Mouse (Mus musculus) cerebellum, postnatal 14 days (tissue): ENCODE measurements around the gene Elof1.
A peak's percentile ranks its signal among the peaks of the same experiment; 100 is the strongest.

Source experiments
- DNase-seq, 2 experiments: peaks; one replicate each; pipeline ENCODE4 v3.0.0; 2021; ENCODE audit warnings: mixed read lengths in 2 of 2

The Elof1 gene

DNA sequence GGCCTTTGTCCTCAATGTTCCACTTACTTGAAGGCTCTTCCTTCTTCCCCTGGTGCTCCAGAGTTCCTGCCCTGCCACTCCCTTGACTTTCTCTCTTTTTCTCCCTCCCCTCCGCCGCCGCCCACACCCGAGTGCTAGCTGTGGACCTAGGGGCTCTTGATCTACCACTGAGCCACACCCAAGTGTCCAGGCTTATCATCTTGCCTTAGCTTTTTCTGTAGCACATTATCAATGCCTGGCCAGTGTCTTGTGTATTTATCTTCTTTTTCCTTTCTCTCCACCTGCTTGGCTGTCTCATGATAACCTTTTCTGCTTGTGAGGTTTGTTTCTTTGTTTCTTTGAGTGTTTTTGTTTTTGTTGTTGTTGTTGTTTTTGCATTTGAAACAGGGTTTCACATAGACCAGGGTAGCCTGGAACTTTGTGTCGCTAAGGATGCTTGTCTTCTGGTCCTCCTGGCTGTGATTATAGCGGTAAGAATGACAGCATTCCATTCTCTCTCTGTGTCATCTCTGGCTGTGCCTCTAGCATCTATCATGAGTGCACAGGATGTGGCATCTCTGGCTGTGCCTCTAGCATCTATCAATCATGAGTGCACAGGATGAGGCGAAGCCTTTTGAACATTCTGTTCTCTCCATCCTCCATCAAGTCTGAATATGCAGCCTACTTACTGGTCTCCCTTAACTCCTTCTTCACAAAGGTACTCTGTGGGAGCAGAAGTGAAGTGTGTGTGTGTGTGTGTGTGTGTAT, 18.8 kb upstream of the Elof1 start, which contains the start of gene Acp5:
Acp5 (minus strand) TSS at position 68 of the 747 bp plus-strand sequence.
- DNase-seq: no peak

DNA sequence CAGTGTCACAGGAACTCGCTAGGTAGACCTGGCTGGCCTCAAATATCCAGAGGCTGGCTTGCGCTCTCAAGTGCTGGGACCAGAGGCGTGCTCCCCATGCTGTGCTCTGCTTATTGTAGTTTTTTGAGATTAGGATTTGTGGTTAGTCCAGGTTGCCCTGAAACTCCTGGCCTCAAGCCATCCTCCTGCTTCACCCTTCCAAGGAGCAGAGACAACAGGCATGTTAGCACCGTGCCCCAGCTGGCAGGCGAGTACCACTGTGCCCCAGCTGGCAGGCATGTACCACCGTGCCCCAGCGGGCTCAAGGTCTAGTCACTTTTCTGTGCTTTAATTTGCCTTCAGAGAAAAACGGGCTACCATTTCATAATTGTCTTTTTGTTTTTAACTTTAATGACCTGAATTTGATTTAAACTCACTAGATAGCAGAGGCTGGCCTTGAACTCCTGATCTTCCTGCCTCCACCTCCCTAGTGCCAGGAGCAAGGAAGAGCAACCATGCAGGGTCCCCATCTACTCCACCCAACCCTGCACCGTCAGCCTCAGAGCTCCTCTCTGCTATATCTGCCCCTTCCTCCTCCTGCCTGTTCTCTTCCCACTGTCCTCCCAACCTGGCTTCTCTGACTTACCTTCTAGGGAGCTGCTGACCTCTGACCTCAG, 18.1 kb upstream of the Elof1 start:
- no peak for DNase-seq

DNA sequence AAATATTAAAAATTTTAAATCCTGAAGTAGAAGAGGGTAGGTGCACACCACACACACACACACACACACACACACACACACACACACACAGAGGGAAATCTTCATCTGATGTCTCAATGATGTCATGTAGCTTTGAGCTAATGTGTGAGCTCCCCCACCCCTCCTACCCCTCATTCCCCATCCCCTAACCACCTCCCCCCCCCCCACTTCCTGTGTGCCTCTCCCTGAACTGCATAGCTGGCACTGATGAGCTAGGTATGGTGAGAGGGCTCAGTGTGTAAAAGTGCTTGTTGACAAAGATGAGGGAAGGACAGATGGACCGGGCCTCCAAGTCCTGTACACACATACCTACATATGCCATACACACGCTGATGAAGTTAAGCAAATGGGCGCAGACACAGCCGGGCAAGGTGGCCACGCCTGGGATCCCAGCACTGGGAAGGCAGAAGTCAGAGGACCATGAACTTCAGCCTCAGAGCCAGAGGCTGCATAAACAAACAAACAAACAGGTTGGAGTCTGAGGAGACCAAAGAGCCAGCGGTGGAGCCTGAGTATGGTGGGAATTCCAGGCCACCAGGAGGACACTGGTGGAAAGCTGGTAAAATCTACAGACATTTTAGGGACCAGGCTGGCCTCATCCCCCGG, 17.4 kb upstream of the Elof1 start:
- DNase-seq: no peak

DNA sequence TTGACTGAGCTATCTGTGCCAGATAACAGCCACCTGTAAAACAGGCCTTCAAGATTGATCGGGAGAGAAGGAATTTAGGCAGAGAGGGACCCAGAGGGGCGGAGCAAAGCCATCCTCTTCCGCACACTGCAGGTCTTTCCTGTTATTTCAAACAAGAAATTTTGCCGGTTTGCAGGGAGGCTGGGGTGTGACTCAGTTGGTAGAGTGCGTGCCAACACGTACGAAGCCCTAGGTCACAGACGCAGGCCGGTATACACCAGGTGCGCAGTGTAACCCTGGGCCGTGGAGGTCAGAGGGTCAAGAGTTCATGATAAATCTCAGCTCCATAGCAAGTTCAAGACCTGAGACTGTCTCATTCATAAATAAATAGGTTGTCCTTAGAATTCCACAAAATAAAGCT, 15.2 kb upstream of the Elof1 start:
- no peak for DNase-seq

DNA sequence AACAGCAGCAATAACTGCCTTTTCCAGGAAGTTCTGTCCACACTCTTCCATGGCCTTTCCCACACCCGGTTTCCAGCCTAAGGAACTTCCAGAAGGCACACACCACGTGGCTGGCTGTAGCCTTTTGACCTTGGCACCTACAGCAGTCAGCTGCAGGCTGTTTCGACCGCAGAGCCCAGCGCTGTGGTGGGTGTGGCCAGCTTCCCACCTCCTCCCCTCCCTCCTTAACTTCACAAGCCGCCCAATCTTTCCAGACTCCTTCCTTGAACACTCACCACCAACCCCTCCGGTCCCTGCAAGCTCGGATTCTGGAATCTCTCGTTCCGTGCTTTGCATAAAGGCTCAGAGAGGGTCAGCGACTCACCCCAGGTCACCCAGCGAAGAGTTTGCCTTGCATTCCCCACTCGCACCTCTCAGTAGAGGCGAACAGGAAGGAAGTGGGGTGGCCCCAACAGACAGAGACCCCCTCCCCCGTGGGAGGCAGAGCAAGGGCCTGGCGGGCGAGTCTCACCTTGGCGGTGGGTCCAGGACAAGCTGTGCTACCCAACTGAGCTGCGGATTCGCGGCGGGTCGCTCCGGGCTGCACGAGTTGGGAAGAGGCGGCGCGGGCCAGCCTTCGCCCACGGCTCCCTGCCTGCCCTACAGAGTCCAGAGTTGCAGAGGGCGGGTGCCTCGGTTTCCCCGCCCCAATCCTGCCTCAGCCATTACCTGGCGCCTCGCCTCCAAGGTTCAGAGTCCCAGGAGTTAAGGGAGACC, 14.4 kb upstream of the Elof1 start:
- DNase-seq: no peak

DNA sequence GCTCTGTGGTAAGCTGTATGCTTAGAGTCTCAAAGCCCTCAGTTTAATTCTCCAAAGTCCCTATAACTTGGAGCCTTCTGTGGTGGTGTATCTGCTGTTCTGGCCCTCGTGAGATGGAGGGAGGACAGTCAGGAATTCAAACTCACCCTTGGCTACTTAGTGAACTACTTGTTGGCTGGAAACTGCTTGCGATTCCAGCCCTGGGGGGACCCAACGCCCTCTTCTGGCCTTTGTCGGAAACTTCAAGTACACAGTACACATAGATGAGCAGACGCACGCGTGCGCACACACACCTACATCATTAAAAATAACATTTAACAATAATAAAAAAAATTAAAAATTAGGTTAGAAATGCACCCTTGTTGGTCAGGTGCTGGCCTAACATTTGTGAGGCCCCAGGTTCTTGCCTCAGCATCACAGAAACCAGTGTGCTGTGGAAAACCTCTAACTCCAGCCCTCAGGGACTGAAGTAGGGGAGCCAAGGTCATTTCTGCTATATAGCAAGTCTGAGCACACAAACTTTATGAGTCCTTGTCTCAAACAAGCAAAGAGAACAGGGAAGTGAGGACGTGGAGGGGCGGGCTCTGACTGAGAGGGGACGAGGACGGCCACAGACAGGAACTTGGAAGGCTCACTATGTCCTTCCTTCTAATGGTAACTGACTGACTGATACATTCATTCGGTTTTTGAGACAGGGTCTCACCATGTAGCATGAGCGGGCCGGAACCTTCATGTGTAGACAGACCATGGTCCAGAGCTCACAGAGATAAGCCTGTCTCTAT, 8.5 kb upstream of the Elof1 start:
- DNase-seq: no peak

DNA sequence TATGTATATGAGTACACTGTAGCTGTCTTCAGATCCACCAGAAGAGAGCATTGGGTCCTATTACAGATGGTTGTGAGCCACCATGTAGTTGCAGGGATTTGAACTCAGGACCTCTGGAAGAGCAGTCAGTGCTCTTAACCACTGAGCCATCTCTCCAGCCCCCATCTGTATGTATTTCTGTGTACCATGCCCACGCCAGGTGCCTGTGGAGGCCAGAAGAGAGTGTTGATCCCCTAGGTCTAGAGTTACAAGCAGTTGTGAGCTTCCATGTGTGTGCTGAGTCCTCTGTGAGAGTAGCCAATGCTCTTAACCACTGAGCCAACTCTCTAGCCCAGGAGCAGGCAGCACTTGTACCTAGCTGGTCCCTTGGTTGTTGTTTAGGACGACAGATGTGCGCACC, 7.2 kb upstream of the Elof1 start:
- no peak for DNase-seq

DNA sequence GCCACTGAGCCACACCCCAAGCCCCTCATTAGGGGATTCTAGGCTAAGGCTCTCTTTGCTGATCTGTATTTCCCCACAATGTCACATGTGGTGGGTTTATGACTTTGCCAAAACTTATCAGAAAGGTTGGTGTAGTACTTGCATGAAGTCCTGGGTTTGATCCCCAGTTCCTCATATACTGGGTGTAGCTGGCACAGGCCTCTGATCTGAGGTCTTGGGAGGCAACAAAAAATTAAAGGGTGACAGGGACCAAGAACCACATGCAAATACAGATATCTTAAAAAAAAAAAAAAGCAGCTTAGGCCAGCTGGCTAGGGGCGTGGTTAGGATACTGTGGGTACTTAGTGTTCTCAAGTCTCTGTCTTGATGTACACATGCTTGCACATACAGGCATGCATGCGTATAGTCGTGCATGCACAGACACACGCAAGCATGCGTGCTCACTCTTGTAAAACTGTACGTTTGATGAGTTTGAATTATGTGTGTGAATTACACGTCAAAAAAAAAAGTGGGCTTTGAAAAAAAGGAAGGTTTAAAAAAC, 6.2 kb upstream of the Elof1 start:
- no peak for DNase-seq

DNA sequence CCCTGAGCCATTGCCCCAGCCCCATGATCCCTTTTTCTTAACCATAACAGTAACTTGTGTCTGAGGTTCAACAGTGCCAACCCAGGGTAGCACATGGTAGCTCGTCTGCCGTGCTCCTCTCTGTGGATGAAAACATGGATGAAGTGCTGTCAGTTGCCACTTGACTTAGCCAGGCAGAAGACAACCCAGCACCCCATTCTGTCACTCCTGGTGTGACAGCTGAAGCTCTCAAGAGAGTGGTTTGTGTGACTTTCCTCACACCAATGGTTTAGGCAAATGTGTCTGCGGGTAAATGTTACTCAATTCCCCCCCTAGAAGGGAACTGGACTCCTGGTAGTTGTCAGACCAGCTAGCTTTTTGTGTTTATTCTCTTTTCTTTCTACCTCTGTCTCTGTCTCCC, 5.0 kb upstream of the Elof1 start:
- DNase-seq: no peak

DNA sequence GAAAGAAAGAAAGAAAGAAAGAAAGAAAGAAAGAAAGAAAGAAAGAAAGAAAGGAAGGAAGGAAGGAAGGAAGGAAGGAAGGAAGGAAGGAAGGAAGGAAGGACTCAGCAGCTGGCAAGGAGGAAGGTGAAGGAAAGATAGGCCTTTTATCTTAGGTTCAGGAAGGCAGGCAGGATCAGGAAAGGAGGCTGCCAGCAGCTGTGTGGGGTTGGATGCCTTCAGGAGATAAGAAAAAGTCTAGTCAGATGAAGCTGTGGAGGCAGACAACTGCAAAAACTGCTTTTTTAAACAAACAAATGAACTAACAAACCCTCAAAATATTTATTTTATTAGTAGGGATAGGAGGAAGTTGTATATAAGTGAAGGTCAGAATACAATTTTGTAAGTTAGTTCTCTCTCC, 4.6 kb upstream of the Elof1 start:
- no peak for DNase-seq

DNA sequence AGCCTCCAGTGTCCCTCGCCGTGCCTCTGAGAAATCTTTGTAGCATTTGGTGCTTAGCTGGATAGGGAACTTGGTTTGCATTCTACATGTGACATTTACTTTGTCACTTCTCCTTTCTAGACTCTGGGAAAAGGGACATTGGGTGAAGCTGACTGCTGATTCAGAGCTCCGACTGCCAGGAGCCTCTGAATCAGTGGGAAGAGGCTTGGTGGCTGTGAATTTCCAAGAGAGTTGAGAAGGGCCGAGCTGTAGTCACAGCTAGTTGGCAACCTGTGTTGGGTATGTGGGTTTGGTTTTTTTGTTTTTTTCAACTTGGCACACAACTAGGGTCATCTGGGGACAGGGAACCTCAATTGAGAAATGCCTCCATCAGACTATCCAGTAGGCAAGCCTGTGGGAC, 2.6 kb upstream of the Elof1 start:
- no peak for DNase-seq

DNA sequence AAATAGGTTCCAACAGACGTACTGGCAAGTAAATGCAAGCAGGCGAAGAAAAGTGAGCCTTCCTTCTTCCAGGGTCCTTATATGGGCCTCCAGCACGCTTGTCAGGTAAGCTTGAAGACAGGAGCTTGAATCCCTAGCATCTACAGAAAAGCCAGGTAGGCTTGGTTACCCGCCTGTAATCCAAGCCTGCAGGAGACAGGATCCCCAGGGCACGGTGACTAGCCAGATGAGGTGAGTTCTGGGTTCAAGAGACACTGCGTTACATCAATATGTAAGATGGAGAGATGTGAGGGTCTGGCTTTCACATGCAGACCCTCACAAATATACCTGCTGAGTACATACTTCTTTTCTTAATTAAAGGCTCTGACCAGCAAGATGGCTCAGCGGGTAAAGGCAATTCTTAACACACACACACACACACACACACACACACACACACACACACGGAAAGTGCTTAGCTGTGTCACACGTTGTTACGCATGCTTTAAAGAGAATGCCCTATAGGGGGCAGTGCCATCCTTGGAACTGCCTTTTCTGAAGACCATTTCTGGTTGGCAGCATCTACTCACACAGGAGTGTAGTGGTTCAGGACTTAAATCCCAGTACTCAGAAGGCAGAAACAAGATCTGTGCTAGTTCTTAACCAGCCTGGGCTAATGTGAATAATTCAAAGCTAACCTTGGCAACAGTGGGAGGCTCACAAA, 933 bp upstream of the Elof1 start:
- DNase-seq: peak; percentile 82 to 88

DNA sequence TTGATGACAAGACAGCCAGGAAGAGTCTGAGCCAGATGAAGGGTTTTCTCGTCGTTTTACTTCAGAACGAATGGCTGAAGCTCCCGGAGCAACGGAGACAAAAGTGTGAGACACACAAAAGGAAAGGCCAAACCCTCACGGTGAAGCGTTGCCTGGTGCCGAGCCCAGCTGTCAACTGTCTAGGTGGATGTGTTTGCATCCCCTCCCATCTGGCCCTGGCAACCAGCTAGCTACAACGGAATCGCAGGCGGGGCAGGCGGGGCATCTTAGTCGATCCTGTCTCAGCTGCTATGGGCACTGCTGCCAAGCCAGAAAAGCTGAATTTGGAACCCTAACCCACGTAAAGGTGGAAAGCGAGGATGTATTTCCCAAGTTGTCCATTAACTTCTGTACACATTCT, 886 bp downstream of the Elof1 start:
- DNase-seq: peak; percentile 39 to 61

DNA sequence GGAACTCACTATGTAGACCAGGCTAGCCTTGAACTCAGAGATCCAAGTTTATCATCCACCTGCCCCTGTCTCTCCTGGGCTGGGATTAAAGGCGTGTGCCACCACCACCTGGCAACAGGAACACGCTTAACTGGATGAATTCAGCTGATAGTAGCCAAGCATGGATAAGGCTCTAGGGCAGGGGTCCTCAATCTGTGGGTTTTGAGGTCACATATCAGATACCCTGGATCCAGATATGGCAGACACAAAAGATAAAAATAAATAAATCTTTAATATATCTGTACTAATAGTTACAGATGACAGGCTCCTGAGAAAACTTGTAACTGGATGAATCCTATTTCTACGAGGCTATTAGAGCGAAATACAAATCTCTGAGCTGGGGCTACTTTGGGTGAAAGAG, 1.3 kb downstream of the Elof1 start:
- DNase-seq: no peak

DNA sequence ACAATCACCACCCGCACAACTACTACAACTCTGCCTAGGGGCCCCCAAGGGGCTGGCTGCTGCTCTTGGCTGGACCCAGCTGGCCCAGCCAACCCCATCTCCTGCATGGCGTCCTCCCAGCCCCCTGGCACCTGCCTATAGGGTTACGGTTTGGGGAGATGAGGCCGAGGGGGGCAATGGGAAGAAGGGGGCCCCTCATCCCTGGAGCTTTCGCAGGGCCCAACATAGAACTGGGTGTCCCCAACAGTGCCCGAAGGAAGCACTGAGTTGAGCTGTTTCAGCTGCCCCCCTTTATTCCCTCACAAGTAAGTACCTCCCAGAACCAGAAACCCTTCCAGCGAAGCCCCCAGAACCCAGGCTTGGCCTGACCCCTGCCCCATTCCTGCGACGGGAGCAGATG, 8.8 kb downstream of the Elof1 start:
- no peak for DNase-seq

DNA sequence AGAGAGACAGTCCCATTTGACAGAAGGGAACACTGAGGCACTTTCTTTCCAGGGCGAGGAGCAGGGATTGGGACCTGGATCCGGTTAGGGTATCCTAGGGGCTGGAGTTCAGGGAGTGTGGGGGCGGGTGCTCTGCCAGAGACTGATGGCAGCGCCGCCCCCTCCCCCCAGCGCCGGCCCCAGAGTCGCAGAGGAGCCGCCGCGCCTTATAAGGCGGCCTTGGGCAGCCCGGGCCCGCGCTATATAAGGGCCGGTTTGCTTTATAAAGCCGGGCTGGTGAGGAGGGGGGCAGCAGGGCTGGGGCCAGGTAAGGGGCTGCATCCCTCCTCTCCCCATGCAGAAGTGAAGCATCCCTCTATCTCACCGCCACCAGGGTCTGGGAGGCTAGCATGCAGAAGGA, 17.1 kb downstream of the Elof1 start:
- DNase-seq: no peak

DNA sequence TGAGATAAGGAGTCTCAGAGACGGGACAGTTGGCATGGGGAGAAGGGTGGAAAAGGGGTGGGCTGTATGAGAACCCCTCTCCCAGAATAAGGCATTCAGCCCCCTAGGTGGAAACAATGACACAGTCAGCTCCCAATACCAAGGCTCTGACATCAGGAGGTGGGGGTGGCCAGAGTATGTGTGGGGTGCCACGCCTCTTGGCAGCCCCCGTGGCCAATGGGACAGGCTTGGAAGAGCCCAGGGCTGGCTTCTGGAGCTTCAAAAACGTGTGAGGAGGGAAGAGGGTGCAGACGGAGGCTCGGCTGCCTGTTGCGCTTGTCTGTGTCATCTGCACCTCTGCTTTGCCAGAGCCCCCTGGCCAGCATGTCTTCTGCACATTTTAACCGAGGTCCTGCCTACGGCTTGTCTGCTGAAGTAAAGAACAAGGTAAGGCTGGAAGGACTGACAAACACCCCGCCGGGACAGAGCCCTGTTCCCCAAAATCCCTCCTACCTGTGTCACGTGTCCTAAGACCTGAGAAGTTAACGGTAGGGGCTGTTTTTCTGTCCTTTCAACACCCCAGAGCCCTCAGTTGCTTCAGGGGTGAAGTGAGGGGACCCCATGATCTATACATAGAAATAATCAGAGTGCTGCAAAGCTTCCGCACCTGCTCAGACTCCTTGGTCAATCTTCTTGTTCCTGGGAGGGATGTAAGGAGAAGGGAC, 17.8 kb downstream of the Elof1 start, which contains the start of gene Cnn1:
Cnn1 (plus strand) TSS at position 224 of the 704 bp plus-strand sequence.
- peak in 1 of 2 experiments; percentile 47 for DNase-seq

DNA sequence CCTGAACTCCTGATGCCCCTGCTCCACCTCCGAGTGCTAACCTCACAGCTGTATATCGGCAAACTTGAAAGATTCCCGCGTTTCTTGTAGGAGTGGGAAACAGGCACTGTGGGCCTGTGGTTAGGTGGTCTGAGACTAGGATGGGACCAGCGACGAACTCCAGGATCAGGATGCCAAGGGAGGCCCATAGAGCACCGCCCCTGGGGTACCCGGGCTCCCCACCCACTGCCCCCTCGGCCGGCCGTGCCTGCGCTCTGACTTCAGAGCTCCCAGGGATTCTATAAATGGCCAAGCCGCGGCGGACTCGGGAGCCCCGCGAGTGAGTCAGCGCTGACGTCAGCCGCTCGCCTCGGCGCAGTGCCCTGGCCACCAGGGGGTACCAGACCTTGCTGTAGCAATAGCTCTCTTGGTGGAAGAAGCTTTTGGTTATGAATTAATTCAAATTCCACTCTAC, 21.1 kb downstream of the Elof1 start:
- peak; percentile 86 to 90 for DNase-seq

DNA sequence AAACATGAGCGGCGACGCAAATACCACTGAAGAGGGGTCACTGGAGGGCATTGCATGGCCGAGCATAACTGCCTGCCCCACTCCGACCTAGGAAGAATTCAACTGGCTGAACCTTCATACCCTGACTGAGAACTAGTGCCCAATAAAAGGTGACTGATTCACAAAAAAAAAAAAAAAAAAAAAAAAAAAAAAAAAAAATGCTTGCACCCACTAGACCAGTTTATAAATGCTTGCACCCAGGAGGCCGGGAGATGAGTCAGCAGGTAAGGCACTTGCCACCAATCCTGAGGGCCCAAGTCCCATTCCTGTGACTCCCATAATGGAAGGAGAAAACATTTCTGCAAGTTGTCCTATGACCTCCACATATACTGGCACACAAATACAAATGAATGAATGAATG, 24.2 kb downstream of the Elof1 start:
- no peak for DNase-seq

DNA sequence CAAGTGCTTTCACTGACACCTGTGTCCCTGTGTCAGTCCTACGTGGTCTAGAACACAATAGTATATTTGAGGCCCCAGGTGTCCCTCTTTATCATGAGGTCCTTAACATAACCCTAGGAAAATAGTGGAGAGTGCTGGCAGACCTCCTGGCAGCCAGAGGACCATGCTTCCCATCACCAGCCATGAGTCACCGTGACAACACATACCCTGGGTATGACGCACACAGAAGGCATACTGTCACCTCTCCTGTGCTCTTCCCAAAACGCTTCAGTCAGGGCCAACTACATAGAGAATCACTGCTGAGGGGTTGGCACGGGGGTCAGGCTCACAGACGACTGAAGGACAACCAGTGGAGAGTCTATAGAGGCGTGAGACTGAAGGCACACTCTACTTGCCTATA, 27.0 kb downstream of the Elof1 start:
- DNase-seq: no peak

DNA sequence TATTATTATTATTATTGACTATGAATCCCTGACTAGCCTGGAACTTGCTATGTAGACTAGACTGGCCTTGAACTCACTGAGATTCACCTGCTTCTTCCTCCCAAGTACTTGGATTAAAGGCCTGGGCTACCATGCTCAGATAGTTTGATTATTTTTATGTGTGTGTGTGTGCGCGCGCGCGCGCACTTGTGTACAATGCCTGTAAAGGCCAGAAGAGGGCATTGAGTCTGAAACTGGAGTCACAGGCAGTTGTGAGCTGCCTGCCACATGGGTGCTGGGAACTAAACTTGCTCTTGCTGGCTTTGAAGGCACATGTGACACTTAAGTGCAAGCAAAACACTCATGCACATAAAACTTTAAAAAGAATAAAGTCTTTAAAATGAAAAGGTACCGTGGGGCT, 27.7 kb downstream of the Elof1 start:
- DNase-seq: no peak
